Mouse (Mus musculus): ENCODE measurements at regions not wholly inside any gene's neighbourhood (a gene's known extent, or its start where the extent isn't known, plus 50 kb on each side); places are given as distances from the start of the nearest gene placed in this dataset.

DNA sequence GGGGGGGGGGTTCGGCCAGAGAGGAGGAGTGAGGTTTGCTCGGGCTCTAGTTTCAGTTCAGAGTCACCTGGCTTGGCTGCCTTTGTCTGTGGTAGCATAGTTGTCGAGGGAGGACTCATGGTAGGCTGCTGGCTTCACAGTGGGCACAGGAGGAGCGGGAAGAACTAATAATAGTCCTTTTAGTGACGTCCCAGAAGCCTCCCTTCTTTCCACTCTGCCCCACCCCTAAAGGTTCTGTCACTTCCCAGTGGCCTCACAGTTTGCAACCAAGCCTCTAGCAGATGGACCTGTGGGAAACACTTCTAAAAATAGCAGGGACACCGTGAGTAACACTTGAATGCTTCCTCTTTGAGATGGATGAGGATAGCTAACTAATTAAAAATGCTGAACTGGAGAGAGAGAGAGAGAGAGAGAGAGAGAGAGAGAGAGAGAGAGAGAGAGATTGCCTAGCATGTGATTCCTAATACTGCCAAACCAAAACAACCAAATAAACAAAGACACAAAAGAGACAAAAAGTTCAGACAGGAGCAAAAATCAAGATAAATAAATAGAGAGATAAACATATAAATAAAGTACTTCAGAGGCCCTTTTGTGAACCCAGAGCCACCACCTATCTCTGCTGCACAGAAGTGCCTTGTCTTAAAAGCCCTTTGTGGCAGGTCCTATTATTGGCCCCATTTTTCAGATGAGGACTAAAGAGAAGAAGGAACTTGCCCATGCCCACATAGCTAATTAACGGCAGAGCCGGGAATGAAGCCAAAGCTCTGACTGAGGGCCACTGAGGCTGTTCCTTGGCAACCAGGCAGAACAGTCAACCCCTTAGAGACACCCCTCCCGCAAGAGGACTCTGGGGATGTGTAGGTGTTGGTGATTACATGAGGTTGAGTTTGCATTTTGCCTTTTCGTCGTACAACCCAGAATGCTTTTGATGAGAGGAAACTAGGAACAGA is 54.0 kb upstream of the Serp2 start:
- no peak overlapping the region for H3K27ac ChIP-seq (ENCODE audit: insufficient read depth, low read length)
- H3K27me3 ChIP-seq (ENCODE audit: control insufficient read depth, insufficient read depth, low read length, poor library complexity, severe bottlenecking): no peaks in the 10 kb centered on the region
- no peaks in the 10 kb centered on the region for H3K36me3 ChIP-seq (ENCODE audit: control insufficient read depth, insufficient read depth, low read length, poor library complexity, severe bottlenecking)
- TF ChIP-seq CTCF (IDR thresholded peaks at IDR 0.05; ENCODE audit: low read depth, low read length) (no peak), POLR2A (IDR thresholded peaks at IDR 0.05; ENCODE audit: insufficient read depth, low read length) (no peak), EP300 (IDR thresholded peaks at IDR 0.05; ENCODE audit: insufficient read depth, low read depth, low read length) (no peak)
- H3K9ac ChIP-seq (ENCODE audit: low read depth, poor library complexity, severe bottlenecking): no peak overlapping the region
- peaks cover 11% of the 10 kb centered on the region for H3K4me1 ChIP-seq (ENCODE audit: control insufficient read depth, insufficient read depth, low read length)
- H3K4me3 ChIP-seq (ENCODE audit: low read depth, low read length): no peak overlapping the region
- no peaks in the 10 kb centered on the region for H3K9me3 ChIP-seq (replicated peaks; ENCODE audit: control insufficient read depth, insufficient read depth, low read length, poor library complexity, severe bottlenecking)

All from ES-Bruce4 (cell line).